Mouse (Mus musculus): ENCODE data around the gene Eepd1.

DNA sequence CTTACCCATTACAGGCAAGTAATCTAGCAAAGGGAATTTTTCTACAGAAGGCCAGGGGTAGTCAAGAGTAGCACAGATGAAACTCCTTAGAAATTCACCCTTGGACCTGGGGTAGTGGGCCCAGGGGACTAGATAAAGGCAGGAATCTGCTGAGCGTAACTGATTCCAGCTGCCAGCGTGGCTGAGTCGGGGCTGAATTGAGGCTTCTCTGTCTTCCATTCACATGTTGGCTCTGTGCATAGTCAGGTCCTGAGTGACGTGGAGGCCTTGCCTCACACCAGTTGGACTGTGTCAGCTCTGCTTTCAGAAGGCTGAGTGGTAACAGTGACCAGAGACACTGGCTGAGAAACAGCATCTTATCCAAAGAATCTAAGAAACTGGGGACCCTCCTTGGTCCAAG lies 36.6 kb downstream of the Eepd1 start:
- no peak for TF ChIP-seq POLR2A (IDR thresholded peaks at IDR 0.05; ENCODE audit: insufficient read depth, low read depth, low read length)
- no peak for TF ChIP-seq CTCF (IDR thresholded peaks at IDR 0.05; ENCODE audit: insufficient read depth, low read depth, low read length)
